Mouse (Mus musculus): Measurements from ENCODE around the gene Acsl4.

GRCm38 (mm10) chrX:142398621-142399020 lies 8.3 kb upstream of the Acsl4 start:
- no peak for TF ChIP-seq CTCF (IDR thresholded peaks at IDR 0.05; ENCODE audit: control insufficient read depth, insufficient read depth, insufficient replicate concordance, low read depth, low read length)
- no peak for TF ChIP-seq POLR2A (IDR thresholded peaks at IDR 0.05; ENCODE audit: control insufficient read depth, low read depth, low read length)
